In the genomic region with DNA sequence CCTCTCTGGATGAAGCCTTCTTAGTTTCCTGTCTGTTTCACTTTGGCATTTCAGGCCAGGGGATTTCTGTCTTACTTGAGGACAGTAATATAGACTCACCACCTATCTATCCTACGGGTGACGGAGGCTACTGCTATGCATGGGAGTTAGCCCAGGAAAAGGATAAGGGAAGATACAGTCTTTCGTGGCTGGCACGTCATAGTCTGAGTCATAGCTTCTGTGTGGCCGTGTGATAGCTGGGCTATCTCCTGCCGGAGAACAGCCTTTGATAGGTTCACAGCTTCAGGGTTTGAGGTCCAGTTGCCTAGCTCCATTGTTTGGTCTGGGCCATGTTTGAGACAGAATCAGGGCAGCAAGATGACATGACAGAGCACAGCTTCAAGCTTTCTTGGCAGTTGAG, we compare ENCODE assay signal across 30 mouse cellular contexts.
A peak's percentile ranks its signal among the peaks of the same experiment; 100 is the strongest.
DNase-seq lines count a peak whose midpoint lies in the region; ATAC-seq and TF ChIP-seq lines count a peak whose summit lies in the region.
"Had no signal": no experiment of that assay in that cellular context is flagged by ENCODE, and none has a peak within 500 bp of the region (broad histone marks: within the 10 kb centered on the region; RNA-seq: fewer than 3 reads in every experiment).

No protein-coding gene starts in this region.

- no peak for DNase-seq in hindbrain, postnatal 0 days (ENCODE audit: low spot score)
- peak; percentile 78 for DNase-seq in 416B (ENCODE audit: low read depth)
- peak; percentile 37 for DNase-seq in c-Kit-positive CD71-negative TER-119-negative erythroid progenitor cells, embryonic 14.5 days (ENCODE audit: low read depth)
- DNase-seq in testis, postnatal 14 days (ENCODE audit: low spot score), result no peak
- DNase-seq in heart, postnatal 10 days, result no peak
- DNase-seq in right cerebral cortex, postnatal 10 days (ENCODE audit: low spot score in 2 of 2), result no peak
- DNase-seq: adrenal gland, postnatal 25 days; cerebellum, adult 18-20 months; cerebellum, postnatal 10 days; gastrocnemius, postnatal 36 days; heart, adult 18-20 months; kidney, postnatal 10 days; layer of hippocampus, adult 9-11 months; lung, adult 18-20 months; retina, postnatal 1 day; right cerebral cortex, postnatal 25 days; thymus, adult 2 months; thymus, postnatal 36 days had no signal

- intact Hi-C loops in heart, postnatal 10 days (cut with DNase I), result no loop called here

- H3K4me1 ChIP-seq in hindbrain, embryonic 15.5 days (replicated peaks), result peaks cover 12% of the 10 kb centered on the region; the same call in 1 of the 2 replicates
- H3K4me1 ChIP-seq in hindbrain, postnatal 0 days (ENCODE audit: insufficient read depth, low read length), result no peaks in the 10 kb centered on the region
- no peaks in the 10 kb centered on the region for H3K4me1 ChIP-seq in intestine, embryonic 16.5 days (ENCODE audit: control insufficient read depth, insufficient read depth, low read length)
- H3K4me1 ChIP-seq: midbrain, embryonic 12.5 days had no signal

- H3K4me3 ChIP-seq in hindbrain, embryonic 15.5 days, result no peak overlapping the region
- no peak overlapping the region for H3K4me3 ChIP-seq in hindbrain, postnatal 0 days (ENCODE audit: low read length)
- H3K4me3 ChIP-seq in intestine, embryonic 16.5 days (ENCODE audit: low read length), result no peak overlapping the region
- H3K4me3 ChIP-seq: erythroblast, embryonic 14.5 days; gastrocnemius, adult 2 months; heart, embryonic 12.5 days; midbrain, embryonic 12.5 days; myocyte had no signal

- no peak for TF ChIP-seq CTCF in hindbrain, postnatal 0 days (IDR thresholded peaks at IDR 0.05; ENCODE audit: low read depth)

- no peaks in the 10 kb centered on the region for H3K36me3 ChIP-seq in hindbrain, embryonic 15.5 days
- no peaks in the 10 kb centered on the region for H3K36me3 ChIP-seq in hindbrain, postnatal 0 days (ENCODE audit: insufficient read depth, low read length)
- H3K36me3 ChIP-seq in intestine, embryonic 16.5 days (ENCODE audit: control insufficient read depth, insufficient read depth, low read length), result no peaks in the 10 kb centered on the region
- H3K36me3 ChIP-seq: G1E; heart, embryonic 12.5 days; midbrain, embryonic 12.5 days had no signal

- H3K9ac ChIP-seq in hindbrain, embryonic 15.5 days, result no peak overlapping the region
- H3K9ac ChIP-seq in hindbrain, postnatal 0 days (replicated peaks; ENCODE audit: low read length), result no peak overlapping the region
- no peak overlapping the region for H3K9ac ChIP-seq in intestine, embryonic 16.5 days (ENCODE audit: low read depth, low read length)
- H3K9ac ChIP-seq: heart, embryonic 12.5 days; midbrain, embryonic 12.5 days had no signal

- 93% methylated on average over 6 of the region's 6 CpGs for WGBS in hindbrain, embryonic 15.5 days
- 94% methylated on average over 6 of the region's 6 CpGs for WGBS in hindbrain, postnatal 0 days
- WGBS in intestine, embryonic 16.5 days, result 76% methylated on average over 6 of the region's 6 CpGs

- ATAC-seq in hindbrain, embryonic 15.5 days (ENCODE audit: low FRiP score, low read depth), result no peak
- ATAC-seq in hindbrain, postnatal 0 days, result no peak
- ATAC-seq in intestine, embryonic 16.5 days, result peak; percentile 29; the same call in 1 of the 2 replicates
- ATAC-seq: lung, postnatal 0 days; Patski had no signal

- H3K9me3 ChIP-seq in hindbrain, embryonic 15.5 days, result no peaks in the 10 kb centered on the region
- no peaks in the 10 kb centered on the region for H3K9me3 ChIP-seq in hindbrain, postnatal 0 days (ENCODE audit: low read length)
- H3K9me3 ChIP-seq in intestine, embryonic 16.5 days (ENCODE audit: control insufficient read depth, low read length), result no peaks in the 10 kb centered on the region
- H3K9me3 ChIP-seq: heart, embryonic 12.5 days; midbrain, embryonic 12.5 days had no signal

- no peak overlapping the region for H3K4me2 ChIP-seq in hindbrain, embryonic 15.5 days
- no peak overlapping the region for H3K4me2 ChIP-seq in hindbrain, postnatal 0 days (ENCODE audit: low read depth, low read length)
- no peak overlapping the region for H3K4me2 ChIP-seq in intestine, embryonic 16.5 days (ENCODE audit: low read depth, low read length)
- H3K4me2 ChIP-seq: heart, embryonic 12.5 days; midbrain, embryonic 12.5 days had no signal

- no peaks in the 10 kb centered on the region for H3K27me3 ChIP-seq in hindbrain, embryonic 15.5 days
- no peaks in the 10 kb centered on the region for H3K27me3 ChIP-seq in hindbrain, postnatal 0 days (ENCODE audit: insufficient read depth, low read length)
- no peaks in the 10 kb centered on the region for H3K27me3 ChIP-seq in intestine, embryonic 16.5 days (replicated peaks; ENCODE audit: control insufficient read depth, insufficient read depth, low read length)
- H3K27me3 ChIP-seq: heart, embryonic 12.5 days; midbrain, embryonic 12.5 days; Patski had no signal

- peak overlapping the region; percentile 25; the same call in 1 of the 2 replicates for H3K27ac ChIP-seq in hindbrain, embryonic 15.5 days (replicated peaks)
- no peak overlapping the region for H3K27ac ChIP-seq in hindbrain, postnatal 0 days
- no peak overlapping the region for H3K27ac ChIP-seq in intestine, embryonic 16.5 days (ENCODE audit: low read length)
- H3K27ac ChIP-seq: macrophage; midbrain, embryonic 12.5 days; stomach, postnatal 0 days had no signal

Comparison
In these comparisons a context has a peak if more than half of its experiments do, and no peak if none do; other contexts are left out.
1. DNase-seq: peak in 416B (single experiment) and c-Kit-positive CD71-negative TER-119-negative erythroid progenitor cells, embryonic 14.5 days (single experiment); none in hindbrain, postnatal 0 days (single experiment), testis, postnatal 14 days (single experiment), heart, postnatal 10 days (0 of 2) and right cerebral cortex, postnatal 10 days (0 of 2).